Mouse (Mus musculus) frontal cortex, adult (tissue): ENCODE results near the gene Nfam1.
A peak's percentile ranks its signal among the peaks of the same experiment; 100 is the strongest.

Source experiments
- ATAC-seq: cut with Nextera tagmentation; 2 replicates; pipeline ENCODE4 v1.9.2; 2017; ENCODE audit warnings: mild to moderate bottlenecking, moderate library complexity, mixed read lengths; ENCODE audit not compliant: low TSS enrichment

The Nfam1 gene

DNA sequence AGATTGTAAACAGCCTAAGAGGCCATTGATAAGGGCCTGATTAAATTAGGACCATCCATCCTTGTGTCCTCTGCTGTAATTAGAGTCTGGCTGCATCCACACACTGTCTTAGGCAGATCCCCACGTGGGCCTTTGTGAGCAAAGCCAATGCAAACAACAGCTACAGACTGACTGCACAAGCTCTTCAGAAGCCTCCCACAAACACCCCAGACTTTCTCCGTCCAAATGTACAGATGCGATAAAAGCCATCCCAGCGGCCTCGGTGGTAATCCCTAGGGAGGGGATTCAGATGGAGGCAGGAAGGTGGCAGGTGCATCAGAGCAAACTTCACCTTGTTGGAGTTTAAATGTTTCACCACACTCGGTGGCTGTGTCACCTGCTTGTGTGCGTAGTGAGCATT, 37.9 kb downstream of the Nfam1 start:
- peak; percentile 68 for ATAC-seq

DNA sequence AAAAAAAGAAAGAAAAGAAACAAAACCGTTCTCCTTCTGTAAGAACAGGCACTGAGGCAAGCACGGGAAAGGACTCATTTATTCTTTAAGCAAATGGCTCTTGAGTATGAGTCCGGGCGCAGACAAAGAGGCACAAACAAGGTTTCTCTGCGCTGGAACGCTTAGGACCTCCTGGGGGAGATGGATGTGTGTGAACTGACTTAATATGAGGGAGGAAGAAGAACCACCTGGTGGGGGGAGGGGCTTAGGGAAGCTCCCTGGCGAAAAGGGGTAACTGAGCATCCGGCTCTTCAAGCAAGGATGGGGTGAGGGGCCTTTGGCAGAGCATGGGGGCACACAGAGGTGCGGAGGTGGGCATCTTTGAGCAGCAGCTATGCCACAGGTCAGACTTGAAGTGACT, 40.2 kb downstream of the Nfam1 start:
- ATAC-seq: no peak

DNA sequence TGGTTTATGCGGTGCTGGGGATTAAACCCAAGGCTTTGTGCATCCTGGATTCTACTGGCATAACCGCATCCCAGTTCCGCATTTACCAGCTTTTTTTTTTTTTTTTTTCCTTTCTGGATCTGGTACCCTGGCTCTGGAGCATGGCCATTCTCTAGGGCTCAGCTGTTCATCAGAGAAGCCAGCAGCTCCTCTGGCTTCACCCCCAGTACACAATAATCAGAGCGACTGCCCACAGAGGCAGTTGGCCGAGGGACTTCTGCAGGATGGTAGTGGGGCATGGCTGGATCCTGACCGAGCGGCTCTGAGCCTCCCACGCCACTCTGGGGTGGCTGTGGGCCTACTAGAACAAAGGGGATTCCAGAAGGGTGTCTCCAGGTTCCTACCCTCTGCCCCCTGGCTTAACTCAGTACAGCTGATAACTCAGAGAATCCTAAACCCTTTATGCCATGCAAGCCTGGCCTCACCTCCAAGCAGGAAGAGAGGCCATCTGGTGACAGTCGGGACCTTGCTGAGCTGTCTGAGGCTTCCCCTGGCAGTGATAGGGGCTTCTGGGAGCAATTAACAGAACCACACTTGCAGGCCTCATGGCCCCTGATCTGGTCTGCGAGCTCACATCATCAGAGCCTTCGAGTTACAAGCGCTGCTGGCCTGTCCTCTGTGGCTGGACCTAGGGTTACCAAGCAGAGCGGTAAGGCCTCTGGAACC, 40.9 kb downstream of the Nfam1 start:
- no peak for ATAC-seq

DNA sequence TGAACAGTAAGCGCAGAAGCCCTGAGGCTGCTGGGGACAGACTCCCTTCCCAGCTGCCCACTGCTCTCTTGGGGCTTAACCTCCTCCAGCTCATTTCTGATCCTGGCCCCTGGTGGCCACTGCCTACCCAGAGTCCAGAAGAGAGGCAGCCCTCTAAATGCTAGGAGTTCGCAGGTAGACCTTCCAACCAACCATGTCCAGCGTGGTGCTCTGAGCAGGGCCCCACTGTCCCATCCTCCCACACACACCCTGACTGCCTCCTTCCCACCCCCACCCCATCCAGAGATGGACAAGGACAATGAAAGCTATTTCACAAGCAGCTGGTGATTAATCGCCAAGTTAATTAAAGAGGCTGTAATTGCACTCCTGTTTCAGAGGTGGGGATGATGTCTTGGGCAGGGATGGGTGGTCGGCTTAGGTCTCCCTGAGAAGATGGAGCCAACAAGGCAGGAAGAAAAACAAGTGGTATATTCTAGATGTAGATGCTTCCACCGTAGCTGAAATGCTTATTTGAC, 43.9 kb downstream of the Nfam1 start:
- ATAC-seq: no peak

DNA sequence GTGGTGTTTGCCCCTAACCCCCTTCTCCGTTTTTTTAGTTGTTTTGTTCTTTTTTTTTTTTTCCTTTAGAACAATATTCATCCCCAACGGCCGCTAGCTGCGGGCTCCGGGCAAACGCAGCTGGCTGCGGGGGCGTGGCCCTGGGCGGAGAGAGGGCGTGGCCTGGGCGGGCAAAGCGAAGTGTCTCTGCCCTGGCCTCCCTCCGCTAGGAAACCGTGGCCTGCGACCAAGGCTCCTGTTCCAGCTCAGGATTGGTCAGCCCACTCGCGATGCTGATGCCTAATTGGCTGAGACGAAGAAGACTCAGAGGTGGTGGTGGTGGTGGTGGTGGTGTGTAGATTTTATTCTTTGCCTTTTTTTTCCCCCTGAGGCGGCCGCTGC, 45.4 kb downstream of the Nfam1 start, which contains the start of gene Tcf20:
Gene Tcf20, minus strand, starts transcription at position 141 of the 381 bp plus-strand sequence.
- ATAC-seq: peak; percentile 94

DNA sequence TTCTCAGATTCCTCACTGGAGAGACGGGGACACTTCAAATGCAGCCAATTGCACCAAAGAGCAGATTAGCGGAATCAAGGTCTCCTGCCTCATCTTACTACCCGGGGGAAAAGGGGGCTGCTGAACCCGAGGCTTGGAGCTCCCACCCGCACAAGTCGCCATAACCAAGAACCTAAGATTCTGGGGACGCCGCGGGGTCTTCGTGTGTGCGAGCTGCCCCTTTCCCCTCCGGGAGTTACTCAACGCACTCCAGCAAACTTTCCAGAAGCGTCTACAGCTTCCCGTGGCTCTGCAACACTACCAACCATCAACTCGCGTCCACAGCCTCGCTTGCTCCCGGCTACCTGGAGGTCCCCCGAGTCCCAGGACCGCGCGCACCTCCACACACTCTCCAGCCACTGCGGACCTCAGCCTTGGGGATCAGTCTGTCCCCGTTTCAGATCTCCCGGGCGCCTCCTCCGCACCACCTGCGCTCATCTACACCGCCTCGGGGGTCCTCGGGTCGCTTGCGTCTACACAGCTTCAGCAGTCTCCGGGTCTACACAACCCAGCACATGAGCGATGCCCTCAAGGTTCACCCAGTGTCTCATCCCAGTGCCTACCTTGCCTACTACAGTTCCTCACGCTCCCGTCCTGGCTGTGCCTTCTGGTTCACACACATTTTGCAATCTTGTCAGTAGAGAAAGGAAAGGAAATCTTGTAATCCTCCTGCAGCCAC, 45.9 kb downstream of the Nfam1 start:
- ATAC-seq: peak; percentile 42

DNA sequence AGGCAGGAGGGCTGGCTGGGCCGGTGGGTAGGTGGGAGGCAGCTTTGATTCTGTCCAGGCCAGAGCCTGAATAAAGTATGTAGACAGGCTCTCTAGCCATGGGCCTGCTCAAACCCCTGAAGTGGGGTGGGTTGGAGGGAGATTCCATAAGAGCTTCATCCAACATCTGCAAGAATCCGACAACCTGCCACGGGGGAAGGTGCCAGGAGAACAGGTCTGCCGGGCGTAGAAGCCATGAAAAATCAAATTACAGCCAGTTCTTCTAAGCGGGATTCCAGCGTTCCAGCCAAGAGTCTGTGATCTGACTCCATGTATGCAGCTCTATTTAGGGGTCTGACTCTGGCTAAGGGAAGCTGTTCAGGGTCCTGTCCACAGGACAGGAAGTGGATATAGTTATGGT, 48.5 kb downstream of the Nfam1 start:
- no peak for ATAC-seq

DNA sequence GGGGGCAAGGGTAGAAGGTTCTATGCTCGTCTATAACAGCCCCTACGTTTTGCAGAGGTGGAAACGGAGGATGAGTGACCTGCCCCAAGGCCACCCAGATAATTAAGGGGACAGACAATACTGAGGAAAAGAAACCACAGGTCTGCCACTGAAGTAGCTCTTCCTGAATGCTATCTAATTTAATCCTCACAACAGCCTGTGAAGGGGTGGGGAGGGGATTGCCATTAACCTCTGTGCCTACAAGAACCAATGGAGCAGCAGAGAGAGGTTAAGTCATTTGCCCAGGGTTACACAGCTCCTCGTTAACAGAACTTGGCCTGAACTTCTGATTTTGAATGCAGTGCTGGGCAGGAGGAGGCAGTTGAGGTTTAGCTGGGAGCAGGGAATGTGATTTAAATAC, 49.0 kb downstream of the Nfam1 start:
- no peak for ATAC-seq

DNA sequence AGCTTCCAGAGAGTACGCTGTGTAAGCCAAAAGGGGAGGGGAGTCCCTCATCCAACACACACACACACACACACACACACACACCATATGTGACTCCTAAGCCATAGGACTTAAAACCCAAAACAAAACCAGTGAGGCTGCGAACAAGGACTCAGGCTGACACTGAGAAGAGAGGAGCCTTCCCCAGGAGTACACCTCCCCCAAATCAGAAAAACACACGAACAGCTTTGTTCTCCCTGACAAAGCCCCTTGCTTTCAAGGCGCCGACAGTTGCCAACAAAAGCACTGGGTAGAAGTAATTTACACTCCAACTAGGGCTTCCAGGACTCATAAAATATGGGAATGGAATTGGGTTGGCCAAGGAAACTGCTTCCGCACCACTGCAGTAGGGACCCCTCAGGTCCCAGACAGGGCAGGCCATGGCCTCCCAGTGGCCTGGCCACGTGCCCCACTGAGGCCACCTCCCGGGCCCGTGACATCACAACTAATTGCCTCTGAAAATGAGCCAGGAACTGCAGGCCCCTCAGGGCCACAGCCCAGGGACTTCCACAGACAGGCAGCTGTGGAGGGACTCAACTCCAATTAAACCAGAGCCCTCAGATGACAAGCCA, 49.6 kb downstream of the Nfam1 start:
- ATAC-seq: no peak

DNA sequence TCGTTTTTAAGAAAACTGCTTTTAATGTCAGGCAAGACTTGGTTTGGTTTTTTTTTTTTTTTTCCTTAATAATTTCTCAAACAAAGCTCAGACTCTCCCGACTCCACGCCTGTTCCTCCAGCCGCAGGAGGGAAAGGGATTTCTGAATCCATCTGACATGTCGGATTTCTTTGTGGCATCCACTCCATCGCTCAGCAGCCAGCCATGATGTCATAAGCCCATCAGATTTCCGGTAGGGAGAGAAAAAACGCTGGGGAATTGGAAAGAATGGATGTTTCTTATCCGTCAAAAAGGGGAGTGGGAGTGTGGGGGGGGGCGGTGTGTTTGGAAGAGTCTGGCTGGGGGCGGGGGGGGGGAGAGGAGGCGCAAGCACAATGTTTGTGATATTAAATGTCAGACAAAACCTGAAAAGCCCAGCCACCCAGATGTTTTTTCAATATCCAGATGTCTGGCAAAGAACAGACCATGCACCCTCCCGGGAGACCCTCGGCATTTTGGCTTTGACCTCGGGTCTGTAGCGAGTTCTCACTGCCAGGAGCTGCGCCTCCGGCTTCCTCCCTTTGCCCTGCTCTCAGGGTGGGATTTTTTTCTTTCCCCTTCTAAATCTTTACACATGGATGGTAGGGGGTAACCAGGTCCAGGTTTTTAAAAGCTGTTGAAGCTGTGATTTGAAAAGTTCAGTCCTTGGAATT, 50.2 kb downstream of the Nfam1 start:
- no peak for ATAC-seq

DNA sequence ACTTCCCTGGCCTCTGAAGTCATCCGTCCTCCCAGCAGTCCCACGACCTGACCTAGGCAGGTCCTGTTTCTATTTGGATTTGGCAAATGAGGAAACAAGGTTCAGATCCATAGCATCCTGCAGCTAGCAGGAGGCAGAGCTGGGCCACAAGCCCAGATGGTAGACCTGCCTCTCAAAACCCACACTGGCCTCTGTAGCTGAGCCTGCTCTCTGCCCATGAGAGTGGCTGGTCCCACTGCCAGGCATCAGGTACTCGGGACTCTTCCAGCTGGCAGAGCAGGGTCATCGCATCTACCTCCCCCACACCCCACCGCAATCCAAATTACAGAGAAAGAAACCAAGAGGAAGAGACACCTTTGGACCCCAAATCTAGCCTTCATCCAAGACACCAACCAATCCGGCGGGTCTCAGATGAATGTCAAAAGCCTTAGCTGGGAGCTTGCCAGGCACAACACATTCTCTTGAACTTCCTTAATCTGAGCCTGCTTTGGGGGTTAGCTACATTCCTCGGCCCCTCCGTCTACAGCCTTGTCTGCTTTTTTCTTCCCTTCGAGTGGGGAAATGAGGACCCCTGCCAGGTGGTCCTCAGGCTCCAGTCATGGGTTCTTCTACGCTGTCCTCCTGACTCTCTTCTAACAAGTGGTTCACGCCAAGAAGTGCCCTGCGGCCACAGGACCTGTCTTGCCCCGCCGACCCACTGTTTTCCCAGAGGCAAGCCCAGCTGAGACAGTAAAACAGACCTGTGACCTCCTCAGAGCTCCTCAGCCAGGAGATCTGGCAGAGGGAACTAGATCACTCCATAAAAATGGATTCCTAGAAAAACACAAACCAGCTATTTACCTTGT, 51.2 kb downstream of the Nfam1 start:
- no peak for ATAC-seq

DNA sequence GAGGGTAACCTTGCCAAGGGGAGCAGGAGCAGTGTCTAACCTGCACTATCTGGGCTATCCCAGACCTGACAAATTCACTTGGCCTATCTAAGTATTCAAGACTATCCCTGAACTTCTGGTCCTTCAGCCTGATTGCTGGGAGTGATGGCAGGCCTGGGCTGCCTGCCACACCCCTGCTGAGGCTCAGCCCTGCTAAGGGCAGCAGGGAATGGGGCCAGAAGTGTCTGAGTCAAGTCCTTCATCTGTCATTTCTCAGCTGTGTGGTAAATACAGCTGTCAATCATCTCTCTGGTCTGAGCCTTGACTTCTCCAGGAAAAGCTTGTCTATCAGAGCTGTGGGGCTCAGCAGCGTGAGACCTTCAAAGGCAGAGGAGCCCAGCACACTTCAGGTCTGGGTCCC, 53.6 kb downstream of the Nfam1 start:
- no peak for ATAC-seq

DNA sequence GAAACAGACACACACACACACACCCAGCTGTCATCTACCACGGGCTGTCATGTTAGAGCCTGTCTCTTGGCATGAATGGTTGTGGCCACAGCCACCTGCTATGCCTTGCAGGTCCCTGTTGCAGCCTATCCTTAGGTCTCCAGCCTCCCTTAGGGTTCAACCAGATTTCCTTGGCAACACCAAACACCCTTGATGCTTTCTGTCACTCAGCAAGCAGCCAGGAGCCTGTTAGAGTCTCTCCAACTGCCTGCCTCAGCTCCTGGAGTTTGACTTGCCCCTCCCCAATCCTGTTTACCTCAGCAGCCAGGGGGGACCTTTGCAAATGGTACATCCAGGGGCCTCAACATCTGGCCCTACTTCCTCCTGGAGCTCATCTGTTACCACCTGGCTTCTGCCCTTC, 58.6 kb downstream of the Nfam1 start:
- ATAC-seq: no peak

DNA sequence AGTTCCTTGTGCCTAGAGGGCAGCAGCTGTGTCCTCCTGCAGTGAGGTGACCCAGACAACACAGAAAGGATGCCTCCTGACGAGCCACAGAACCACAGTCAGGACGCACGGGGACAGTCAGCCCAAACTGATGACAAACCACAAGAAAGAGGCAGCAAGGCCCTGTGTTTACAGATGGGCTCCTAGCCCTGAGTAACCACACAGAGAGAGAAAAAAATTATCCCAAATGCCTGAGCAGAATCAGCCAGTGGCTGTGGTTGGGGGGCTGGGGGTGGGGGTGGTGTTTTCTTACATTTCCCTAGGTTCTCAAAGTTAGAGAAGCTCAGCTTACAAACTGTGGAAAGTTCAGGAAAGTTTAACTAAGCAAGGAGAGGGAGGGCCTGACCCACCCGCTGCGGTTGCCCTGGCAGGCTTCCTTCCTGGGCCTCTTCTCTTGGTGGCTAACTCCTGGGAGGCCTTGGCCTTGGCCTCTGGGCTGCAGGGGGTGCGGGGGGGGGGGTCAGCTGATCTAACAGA, 63.8 kb downstream of the Nfam1 start:
- no peak for ATAC-seq

DNA sequence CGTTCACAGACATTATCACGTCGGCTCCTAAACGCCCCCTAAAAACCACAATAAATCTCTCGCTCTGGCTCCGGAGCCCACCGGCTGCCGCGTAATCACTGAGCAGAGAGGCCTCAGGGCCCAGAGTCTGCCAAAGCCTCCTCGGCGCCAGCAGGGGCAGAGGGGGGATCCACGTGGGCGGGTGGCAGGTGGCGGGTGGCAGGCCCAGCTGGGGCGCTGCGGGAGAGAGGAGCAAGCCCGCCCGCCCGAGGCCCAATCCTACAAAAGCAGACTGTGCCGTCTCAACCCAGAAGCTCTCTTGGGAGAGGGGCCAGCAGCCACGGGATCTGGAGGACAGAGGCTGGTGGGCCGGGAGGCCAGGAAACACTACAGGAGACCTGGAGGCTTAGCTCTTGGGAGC, 64.7 kb downstream of the Nfam1 start:
- peak; percentile 22 for ATAC-seq

DNA sequence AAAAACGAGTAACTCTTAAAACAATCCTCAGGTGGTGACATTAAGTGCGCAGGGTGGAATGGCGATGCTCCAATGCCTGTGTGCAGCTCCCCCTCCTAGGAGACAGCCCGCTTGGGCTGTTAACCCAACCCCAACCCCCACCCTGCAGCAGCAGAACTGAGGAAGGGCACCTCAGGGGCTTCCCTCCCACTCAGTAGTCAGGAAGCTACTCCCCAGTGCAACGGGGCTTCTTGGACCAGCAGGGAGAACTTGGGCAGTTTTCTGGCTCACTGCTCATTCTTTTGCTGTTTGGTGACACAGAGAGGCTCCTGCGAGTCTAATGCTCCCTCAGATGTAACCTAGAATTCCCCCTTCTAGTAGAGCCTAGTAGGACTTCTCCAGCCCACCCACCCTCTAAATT, 65.2 kb downstream of the Nfam1 start:
- ATAC-seq: no peak

DNA sequence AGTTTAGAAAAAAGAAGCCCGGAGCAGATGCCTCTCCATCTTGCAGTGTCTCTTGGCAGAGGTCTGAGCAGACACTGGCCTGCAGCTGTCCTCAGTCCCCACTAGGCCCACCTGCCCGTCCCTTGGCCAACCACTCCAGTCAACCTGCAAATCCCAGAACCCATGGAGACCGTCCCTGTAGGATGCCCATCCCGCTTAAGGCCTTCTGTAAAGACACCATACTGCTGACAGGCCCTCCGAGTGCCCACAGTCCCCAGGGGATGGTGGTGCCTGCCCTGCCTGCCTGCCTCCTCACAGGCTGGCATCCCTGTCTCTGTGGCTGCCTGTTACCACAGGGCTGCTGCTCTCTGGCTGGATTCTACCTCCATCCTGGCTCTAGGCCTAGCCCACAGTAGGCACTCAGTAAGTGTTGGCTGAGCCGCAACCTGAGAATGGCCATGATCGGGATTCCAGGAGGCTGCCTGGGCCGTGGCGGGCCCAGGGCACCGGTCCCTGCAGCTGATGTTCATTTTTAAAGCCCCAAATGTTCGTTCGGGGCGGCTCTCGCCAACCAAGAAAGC, 68.8 kb downstream of the Nfam1 start:
- ATAC-seq: 0 out of 2 replicates have a peak, but pooled peaks have one; percentile 7

DNA sequence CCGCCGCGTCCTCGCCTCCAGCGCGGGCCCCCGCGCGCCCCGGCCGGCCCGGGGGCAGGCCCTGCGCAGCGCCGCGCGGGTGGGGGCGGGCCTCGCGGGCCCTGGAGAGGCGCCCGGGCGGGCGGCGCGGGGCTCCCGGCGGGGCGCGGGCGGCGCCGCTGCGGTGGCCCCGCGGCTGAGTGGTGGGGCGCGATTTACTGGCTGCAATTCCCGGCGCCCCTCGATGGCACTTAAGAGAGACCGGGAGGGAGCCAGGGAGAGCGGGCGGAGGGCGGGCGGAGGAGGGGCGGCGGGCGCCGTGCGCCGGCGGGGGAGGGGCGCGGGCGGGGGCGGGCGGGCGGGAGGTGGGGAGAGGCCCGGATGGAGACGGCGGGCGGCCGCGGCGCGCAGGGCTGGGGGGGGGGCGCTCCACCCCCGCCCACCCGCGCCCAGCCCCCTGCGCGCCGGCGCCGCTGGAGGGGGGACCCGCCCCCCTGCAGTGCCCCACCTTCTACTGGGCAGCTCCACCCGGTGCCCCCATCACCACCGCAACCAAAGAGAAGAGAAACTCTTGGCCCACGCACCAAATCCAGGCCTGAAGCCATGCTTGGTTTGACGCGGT, 69.5 kb downstream of the Nfam1 start:
- ATAC-seq: no peak

DNA sequence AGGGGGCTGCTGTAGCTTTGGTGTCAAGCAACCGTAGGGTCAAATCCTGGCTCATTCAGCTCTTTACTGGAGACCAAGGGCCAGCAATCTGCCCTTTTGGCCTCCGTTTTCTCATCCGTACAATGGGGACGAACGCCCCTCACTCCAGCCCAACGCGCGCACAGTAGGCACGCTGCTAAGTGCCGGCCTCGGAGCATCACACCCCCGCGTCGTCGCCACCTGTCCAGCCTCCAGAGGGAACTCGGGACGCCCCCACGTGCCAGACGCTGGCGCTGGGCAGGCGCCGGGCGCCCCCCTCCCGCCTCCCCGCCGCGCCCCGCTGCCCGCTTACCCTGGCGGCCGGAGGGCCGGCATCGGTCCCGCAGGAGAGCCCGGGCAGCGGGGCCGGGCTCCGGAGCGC, 70.0 kb downstream of the Nfam1 start:
- ATAC-seq: no peak

DNA sequence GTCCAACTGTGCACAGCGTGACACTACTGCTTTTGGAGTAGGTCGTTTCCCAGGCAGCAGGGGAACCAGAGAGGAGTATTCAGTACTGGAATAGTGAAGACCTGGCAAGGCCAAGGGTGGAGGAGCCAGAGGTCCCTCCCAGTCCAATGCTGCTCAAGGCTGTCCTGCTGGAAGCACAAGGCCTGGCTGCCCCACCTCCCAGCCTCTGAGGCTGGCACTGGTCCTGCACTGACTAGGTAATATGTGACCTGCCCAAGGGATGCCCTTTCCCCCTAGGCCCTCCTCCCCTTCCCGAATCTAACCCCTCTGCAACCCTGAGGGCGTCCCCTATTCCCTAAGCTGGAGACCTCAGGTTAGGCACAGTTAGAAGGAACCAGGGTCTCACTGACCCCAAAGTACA, 70.6 kb downstream of the Nfam1 start:
- ATAC-seq: no peak
